Mouse (Mus musculus): ENCODE results near the gene Gjd2. TPM values are rescaled to one million over a fixed set of nuclear protein-coding genes. Genes with fewer than 3 reads are reported as not detected.

The Gjd2 gene
- polyA plus RNA-seq, 1 experiment from 2014 or later = 0.04 TPM

- H3K4me3 ChIP-seq (replicated peaks; ENCODE audit: low read depth, low read length) = no peak overlapping the region
- no peaks in the 10 kb centered on the region for H3K36me3 ChIP-seq (ENCODE audit: insufficient read depth, low read length)
- TF ChIP-seq CTCF (IDR thresholded peaks at IDR 0.05; ENCODE audit: low read depth) = no peak
- no peaks in the 10 kb centered on the region for H3K4me1 ChIP-seq (replicated peaks; ENCODE audit: insufficient read depth, low read length)
- no peak overlapping the region for H3K4me2 ChIP-seq (ENCODE audit: low read length)
- H3K27ac ChIP-seq = no peak overlapping the region
- 77% methylated on average over 6 of the region's 6 CpGs for WGBS
- no peak overlapping the region for H3K9ac ChIP-seq (ENCODE audit: low read depth, low read length)
- ATAC-seq (replicated peaks; ENCODE audit: low FRiP score, low read depth) (no peak), DNase-seq (ENCODE audit: low spot score) (no peak)
- H3K27me3 ChIP-seq (ENCODE audit: insufficient read depth, low read length) = peaks cover 24% of the 10 kb centered on the region
- H3K9me3 ChIP-seq (replicated peaks; ENCODE audit: low read length) = no peaks in the 10 kb centered on the region
Measured at GRCm38 (mm10) chr2:114014839-114015238, 1.4 kb upstream of the Gjd2 start.

- H3K27me3 ChIP-seq (ENCODE audit: insufficient read depth, low read length) = peaks cover 24% of the 10 kb centered on the region
- H3K4me3 ChIP-seq (replicated peaks; ENCODE audit: low read depth, low read length) = peak overlapping the region; percentile 34
- H3K9ac ChIP-seq (ENCODE audit: low read depth, low read length) = no peak overlapping the region
- H3K27ac ChIP-seq = no peak overlapping the region
- ATAC-seq (replicated peaks; ENCODE audit: low FRiP score, low read depth) (no peak), DNase-seq (ENCODE audit: low spot score) (no peak)
- no peaks in the 10 kb centered on the region for H3K36me3 ChIP-seq (ENCODE audit: insufficient read depth, low read length)
- 2% methylated on average over 13 of the region's 13 CpGs for WGBS
- TF ChIP-seq CTCF (IDR thresholded peaks at IDR 0.05; ENCODE audit: low read depth) = no peak
- no peaks in the 10 kb centered on the region for H3K4me1 ChIP-seq (replicated peaks; ENCODE audit: insufficient read depth, low read length)
- peak overlapping the region; percentile 56 for H3K4me2 ChIP-seq (ENCODE audit: low read length)
- H3K9me3 ChIP-seq (replicated peaks; ENCODE audit: low read length) = no peaks in the 10 kb centered on the region
Measured at GRCm38 (mm10) chr2:114013846-114014245, 427 bp upstream of the Gjd2 start.

- Histone ChIP-seq H3K4me3 (replicated peaks; ENCODE audit: low read depth, low read length) (0 out of 2 replicates have a peak overlapping the region, but pooled peaks have one; percentile 34), H3K4me2 (ENCODE audit: low read length) (no peak overlapping the region), H3K36me3 (ENCODE audit: insufficient read depth, low read length) (no peaks in the 10 kb centered on the region)
Measured at GRCm38 (mm10) chr2:114012749-114013211, 639 bp downstream of the Gjd2 start.

GRCm38 (mm10) chr2:114011838-114012237 lies 1.6 kb downstream of the Gjd2 start:
- no peaks in the 10 kb centered on the region for H3K9me3 ChIP-seq (replicated peaks; ENCODE audit: low read length)
- peaks cover 24% of the 10 kb centered on the region for H3K27me3 ChIP-seq (ENCODE audit: insufficient read depth, low read length)
- ATAC-seq (replicated peaks; ENCODE audit: low FRiP score, low read depth) (no peak), DNase-seq (ENCODE audit: low spot score) (peak; percentile 86)
- WGBS = 31% methylated on average over 4 of the region's 4 CpGs
- TF ChIP-seq CTCF (IDR thresholded peaks at IDR 0.05; ENCODE audit: low read depth) = no peak
- H3K4me2 ChIP-seq (ENCODE audit: low read length) = no peak overlapping the region
- no peak overlapping the region for H3K9ac ChIP-seq (ENCODE audit: low read depth, low read length)
- no peak overlapping the region for H3K4me3 ChIP-seq (replicated peaks; ENCODE audit: low read depth, low read length)
- no peaks in the 10 kb centered on the region for H3K4me1 ChIP-seq (replicated peaks; ENCODE audit: insufficient read depth, low read length)
- no peaks in the 10 kb centered on the region for H3K36me3 ChIP-seq (ENCODE audit: insufficient read depth, low read length)
- no peak overlapping the region for H3K27ac ChIP-seq

More at GRCm38 (mm10) chr2:114012749-114013211, 639 bp downstream of the Gjd2 start:
- TF ChIP-seq CTCF (IDR thresholded peaks at IDR 0.05; ENCODE audit: low read depth) = no peak
- ATAC-seq (replicated peaks; ENCODE audit: low FRiP score, low read depth) (peak; percentile 54; the same call in 1 of the 2 replicates), DNase-seq (ENCODE audit: low spot score) (no peak)
- Histone ChIP-seq H3K9me3 (replicated peaks; ENCODE audit: low read length) (no peaks in the 10 kb centered on the region), H3K4me1 (replicated peaks; ENCODE audit: insufficient read depth, low read length) (no peaks in the 10 kb centered on the region), H3K27me3 (ENCODE audit: insufficient read depth, low read length) (peaks cover 24% of the 10 kb centered on the region), H3K9ac (ENCODE audit: low read depth, low read length) (no peak overlapping the region), H3K27ac (no peak overlapping the region)
- 6% methylated on average over 19 of the region's 19 CpGs for WGBS

- no peaks in the 10 kb centered on the region for H3K4me1 ChIP-seq (replicated peaks; ENCODE audit: insufficient read depth, low read length)
- H3K4me3 ChIP-seq (replicated peaks; ENCODE audit: low read depth, low read length) = no peak overlapping the region
- no peak overlapping the region for H3K4me2 ChIP-seq (ENCODE audit: low read length)
- no peak for DNase-seq (ENCODE audit: low spot score)
- H3K9ac ChIP-seq (ENCODE audit: low read depth, low read length) = no peak overlapping the region
- peaks cover 9% of the 10 kb centered on the region for H3K27me3 ChIP-seq (ENCODE audit: insufficient read depth, low read length)
- 82% methylated on average over 2 of the region's 2 CpGs for WGBS
- H3K9me3 ChIP-seq (replicated peaks; ENCODE audit: low read length) = no peaks in the 10 kb centered on the region
- no peak for ATAC-seq (replicated peaks; ENCODE audit: low FRiP score, low read depth)
- no peak for TF ChIP-seq CTCF (IDR thresholded peaks at IDR 0.05; ENCODE audit: low read depth)
- H3K27ac ChIP-seq = no peak overlapping the region
- H3K36me3 ChIP-seq (ENCODE audit: insufficient read depth, low read length) = no peaks in the 10 kb centered on the region
Measured at GRCm38 (mm10) chr2:114008321-114008720, 5.1 kb downstream of the Gjd2 start.

- ATAC-seq (replicated peaks; ENCODE audit: low FRiP score, low read depth) (no peak), DNase-seq (ENCODE audit: low spot score) (no peak)
- H3K4me3 ChIP-seq (replicated peaks; ENCODE audit: low read depth, low read length) = no peak overlapping the region
- WGBS = 68% methylated on average over 8 of the region's 8 CpGs
- no peaks in the 10 kb centered on the region for H3K36me3 ChIP-seq (ENCODE audit: insufficient read depth, low read length)
- H3K9ac ChIP-seq (ENCODE audit: low read depth, low read length) = no peak overlapping the region
- no peaks in the 10 kb centered on the region for H3K27me3 ChIP-seq (ENCODE audit: insufficient read depth, low read length)
- H3K9me3 ChIP-seq (replicated peaks; ENCODE audit: low read length) = no peaks in the 10 kb centered on the region
- H3K27ac ChIP-seq = no peak overlapping the region
- TF ChIP-seq CTCF (IDR thresholded peaks at IDR 0.05; ENCODE audit: low read depth) = no peak
- H3K4me2 ChIP-seq (ENCODE audit: low read length) = no peak overlapping the region
- H3K4me1 ChIP-seq (replicated peaks; ENCODE audit: insufficient read depth, low read length) = no peaks in the 10 kb centered on the region
Measured at GRCm38 (mm10) chr2:113997484-113997883, 15.9 kb downstream of the Gjd2 start.

GRCm38 (mm10) chr2:113996930-113997329 lies 16.5 kb downstream of the Gjd2 start:
- no peaks in the 10 kb centered on the region for H3K27me3 ChIP-seq (ENCODE audit: insufficient read depth, low read length)
- H3K4me3 ChIP-seq (replicated peaks; ENCODE audit: low read depth, low read length) = no peak overlapping the region
- no peaks in the 10 kb centered on the region for H3K9me3 ChIP-seq (replicated peaks; ENCODE audit: low read length)
- H3K27ac ChIP-seq = no peak overlapping the region
- no peaks in the 10 kb centered on the region for H3K36me3 ChIP-seq (ENCODE audit: insufficient read depth, low read length)
- TF ChIP-seq CTCF (IDR thresholded peaks at IDR 0.05; ENCODE audit: low read depth) = no peak
- H3K4me2 ChIP-seq (ENCODE audit: low read length) = no peak overlapping the region
- no peaks in the 10 kb centered on the region for H3K4me1 ChIP-seq (replicated peaks; ENCODE audit: insufficient read depth, low read length)
- H3K9ac ChIP-seq (ENCODE audit: low read depth, low read length) = no peak overlapping the region
- DNase-seq (ENCODE audit: low spot score) (no peak), ATAC-seq (replicated peaks; ENCODE audit: low FRiP score, low read depth) (no peak)
